Mouse (Mus musculus) lung, adult 2 months (tissue): ENCODE measurements around the gene Fam120c. TPM values are rescaled to one million over a fixed set of nuclear protein-coding genes. Genes with fewer than 3 reads are reported as not detected.
"Not testable (repeated sequence)": the region's sequence is repeated elsewhere in the genome, so short reads cannot be mapped to it uniquely, and the experiment has no call there.

ENCODE experiments used
- DNase-seq: peaks from one replicate; pipeline ENCODE4 v3.0.0; 2022
- H3K4me1 ChIP-seq: fragments of 200-500 bp; 2 replicates; pipeline ENCODE4 v1.6.1; 2011; ENCODE audit warnings: low read length; ENCODE audit not compliant: control insufficient read depth, insufficient read depth
- H3K4me3 ChIP-seq: fragments of 200-500 bp; replicated peaks from 2 replicates; pipeline ENCODE3; 2011; ENCODE audit warnings: low read depth, mild to moderate bottlenecking, control low read depth, low read length; ENCODE audit errors: extremely low read depth
- CTCF ChIP-seq: fragments of 200-500 bp; IDR thresholded peaks from 2 replicates; pipeline ENCODE4 v1.5.1; 2011; ENCODE audit warnings: mild to moderate bottlenecking, low read length, control low read depth; ENCODE audit not compliant: insufficient read depth
- POLR2A ChIP-seq: fragments of 200-500 bp; IDR thresholded peaks from 2 replicates; pipeline ENCODE4 v1.6.1; 2011; ENCODE audit warnings: low read depth, mild to moderate bottlenecking, control low read depth, low read length, borderline replicate concordance; ENCODE audit errors: extremely low read depth
- WGBS: fragments of 180-500 bp; shearing (Covaris S2); methylation state at CpG from one replicate; pipeline ENCODE4 v1.1.7; 2018; 5-methylcytosine and 5-hydroxymethylcytosine counted together
- polyA plus RNA-seq: library from polyadenylated mRNA; depleted of rRNA; stranded (reverse); fragments of >200 nt; gene quantifications from 2 replicates; pipeline ENCODE4 v1.2.3, GENCODE M21; 2012

The Fam120c gene
- polyA plus RNA-seq, 1 experiment = 2.8 TPM

DNA sequence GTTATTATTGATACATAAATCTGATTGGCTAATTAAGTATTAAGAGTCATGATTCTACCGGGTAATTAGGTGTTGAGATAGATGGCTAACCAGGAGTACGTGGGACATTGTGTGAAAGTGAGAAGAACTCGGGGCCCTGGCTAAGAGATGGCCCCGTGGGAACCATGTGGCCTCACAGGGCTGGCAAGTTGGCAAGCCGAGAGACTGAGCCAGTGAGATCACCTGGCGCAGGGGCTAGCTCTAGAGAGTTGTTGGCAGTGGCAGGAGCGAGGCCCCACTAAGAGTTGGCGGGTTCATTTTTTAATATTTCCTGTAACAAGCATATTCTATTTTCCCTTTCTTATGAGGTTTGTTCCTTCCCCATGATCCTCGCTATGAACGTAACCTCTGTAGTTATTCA, 74.8 kb downstream of the Fam120c start:
- TF ChIP-seq POLR2A (no peak), CTCF (no peak)
- WGBS = 88% methylated on average over 10 of the region's 10 CpGs
- H3K4me3 ChIP-seq = no peak overlapping the region
- no peaks in the 10 kb centered on the region for H3K4me1 ChIP-seq
- no peak for DNase-seq

DNA sequence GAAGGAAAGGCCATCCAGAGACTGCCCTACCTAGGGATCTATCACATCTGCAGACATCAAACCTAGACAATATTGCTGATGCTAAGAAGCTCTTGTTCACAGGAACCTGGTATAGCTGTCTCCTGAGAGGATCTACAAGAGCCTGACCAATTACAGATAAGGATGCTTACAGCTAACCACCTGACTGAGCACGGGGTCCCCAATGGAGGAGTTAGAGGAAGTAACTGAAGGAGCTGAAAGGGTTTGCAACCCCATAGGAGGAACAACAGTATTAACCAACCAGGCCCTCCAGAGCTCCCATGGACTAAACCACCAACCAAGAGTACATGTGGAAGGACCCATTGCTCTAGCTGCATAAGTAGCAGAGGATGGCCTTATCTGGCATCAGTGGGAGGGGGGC, 76.8 kb downstream of the Fam120c start:
- 60% methylated on average over 1 of the region's 1 CpGs for WGBS
- DNase-seq = no peak
- TF ChIP-seq POLR2A (no peak), CTCF (no peak)
- no peaks in the 10 kb centered on the region for H3K4me1 ChIP-seq
- H3K4me3 ChIP-seq = no peak overlapping the region

DNA sequence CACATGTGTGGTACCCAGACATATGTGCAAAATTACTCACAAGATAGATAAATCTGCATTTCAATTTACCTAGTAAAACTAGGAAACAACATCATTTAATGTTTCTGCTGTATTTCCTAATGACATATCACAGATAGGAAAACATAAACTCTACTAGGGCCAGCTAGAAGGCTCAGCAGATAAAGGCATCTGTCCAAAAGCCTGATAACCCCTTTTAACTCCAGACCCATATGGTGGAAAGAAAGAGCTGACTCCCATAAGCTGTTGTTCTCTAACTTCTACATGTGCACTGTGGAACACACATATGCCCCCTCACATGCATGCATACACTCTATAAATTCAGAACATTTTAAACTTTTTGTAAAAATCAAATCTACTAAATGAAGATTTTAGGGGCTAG, 99.7 kb downstream of the Fam120c start:
- no peak for TF ChIP-seq CTCF
- no peak for TF ChIP-seq POLR2A
- no peak for DNase-seq
- Histone ChIP-seq H3K4me1 (no peaks in the 10 kb centered on the region), H3K4me3 (no peak overlapping the region)

DNA sequence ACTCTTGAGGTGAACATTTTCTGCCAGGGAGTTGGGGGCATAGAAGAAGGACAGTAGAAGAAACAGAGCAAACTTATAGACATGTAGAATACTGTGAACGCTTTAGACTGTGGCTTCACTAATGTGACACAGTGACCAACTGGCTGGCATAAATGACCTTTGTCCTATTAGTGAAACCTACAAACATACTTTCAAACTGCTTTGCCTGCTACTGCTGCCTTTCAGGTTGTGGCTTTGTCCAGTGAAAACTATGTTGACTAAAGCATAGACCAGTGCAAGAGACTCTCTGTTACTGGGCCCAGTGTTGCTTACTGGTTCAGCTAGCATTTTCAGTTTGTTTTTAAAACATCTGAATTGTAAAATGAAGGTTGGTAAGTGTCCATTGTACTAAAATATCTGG, 100.2 kb downstream of the Fam120c start:
- DNase-seq = no peak
- TF ChIP-seq POLR2A (no peak), CTCF (no peak)
- Histone ChIP-seq H3K4me3 (no peak overlapping the region), H3K4me1 (no peaks in the 10 kb centered on the region)
- WGBS = 78% methylated on average over 1 of the region's 1 CpGs

DNA sequence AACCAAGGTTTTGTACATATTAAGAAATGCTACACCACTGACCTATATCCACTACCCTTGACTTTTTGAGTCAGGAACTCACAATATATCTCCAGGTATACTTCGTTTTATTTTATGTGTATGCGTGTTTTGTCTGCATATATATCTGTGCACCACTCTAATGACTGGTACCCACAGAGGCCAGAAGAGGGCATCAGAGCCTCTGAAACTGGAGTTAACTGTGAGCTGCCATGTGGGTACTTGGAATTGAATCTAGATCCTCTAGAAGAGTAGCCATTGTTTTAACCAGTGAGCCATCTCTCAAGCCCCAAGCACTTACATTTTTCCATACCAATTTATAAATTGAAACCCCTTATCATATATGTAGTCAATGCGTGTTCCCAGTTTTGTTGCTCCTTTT, 144.2 kb downstream of the Fam120c start:
- whole genome bisulfite sequencing = 83% methylated on average over 3 of the region's 3 CpGs
- DNase-seq = no peak
- TF ChIP-seq CTCF = no peak
- Histone ChIP-seq H3K4me1 (no peaks in the 10 kb centered on the region), H3K4me3 (no peak overlapping the region)

DNA sequence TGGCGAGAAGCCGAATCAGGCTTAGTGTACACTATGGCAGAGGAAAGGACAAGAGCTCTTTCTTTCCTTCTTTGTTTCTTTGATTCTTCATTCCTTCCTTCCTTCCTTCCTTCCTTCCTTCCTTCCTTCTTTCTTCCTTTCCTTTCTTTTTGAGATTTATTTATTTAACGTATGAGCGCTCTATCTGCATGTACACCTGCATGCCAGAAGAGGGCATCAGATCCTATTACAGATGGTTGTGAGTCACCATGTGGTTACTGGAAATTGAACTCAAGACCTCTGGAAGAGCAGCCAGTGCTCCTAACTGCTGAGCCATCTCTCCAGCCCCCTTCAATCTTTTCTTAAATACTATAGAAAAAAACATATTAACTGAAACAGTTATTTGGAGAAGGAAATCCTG, 149.3 kb downstream of the Fam120c start:
- not testable (repeated sequence) for DNase-seq, H3K4me3 ChIP-seq, H3K4me1 ChIP-seq
- WGBS = 90% methylated on average over 4 of the region's 4 CpGs

DNA sequence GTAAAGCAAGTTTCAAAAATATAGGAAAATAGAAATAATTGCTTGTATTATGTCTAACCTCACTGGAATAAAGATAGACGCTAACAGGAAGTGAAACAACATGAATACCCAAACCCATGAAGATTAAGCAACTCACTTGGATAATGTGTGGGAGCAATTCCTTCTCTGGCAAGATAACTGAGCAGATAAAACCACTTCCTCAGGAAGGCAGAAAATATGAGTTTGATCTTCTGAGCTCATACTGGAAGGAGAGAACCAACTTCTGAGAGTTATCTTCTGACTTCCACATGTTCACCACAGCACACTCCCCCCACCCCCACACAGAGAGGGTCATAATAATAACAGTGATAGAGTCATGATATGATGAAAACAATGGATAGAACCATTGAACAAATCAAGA, 152.6 kb downstream of the Fam120c start:
- DNase-seq = no peak
- TF ChIP-seq CTCF (no peak), POLR2A (no peak)
- H3K4me3 ChIP-seq = no peak overlapping the region
- WGBS = 64% methylated on average over 1 of the region's 1 CpGs
- H3K4me1 ChIP-seq = no peaks in the 10 kb centered on the region

DNA sequence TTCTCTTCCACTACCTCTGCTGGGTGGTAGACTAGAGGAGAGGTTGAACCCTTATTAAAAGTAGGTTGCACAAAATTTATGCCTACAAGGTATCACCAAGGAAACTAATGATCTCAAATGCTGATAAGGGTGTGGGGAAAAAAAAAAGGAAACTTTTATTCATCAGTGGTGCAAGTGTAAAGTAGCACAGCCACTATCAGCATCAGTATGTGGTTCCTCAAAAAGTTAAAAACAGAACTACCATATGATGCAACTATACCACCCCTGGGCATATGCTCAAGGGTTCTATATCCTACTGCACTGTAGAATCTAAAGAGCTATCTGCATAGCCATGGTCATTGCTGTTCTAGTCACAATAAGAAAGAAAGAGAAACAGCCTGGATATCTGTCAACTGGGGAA, 164.6 kb downstream of the Fam120c start:
- no peak for DNase-seq
- Histone ChIP-seq H3K4me1 (no peaks in the 10 kb centered on the region), H3K4me3 (no peak overlapping the region)
- TF ChIP-seq CTCF (no peak), POLR2A (no peak)

DNA sequence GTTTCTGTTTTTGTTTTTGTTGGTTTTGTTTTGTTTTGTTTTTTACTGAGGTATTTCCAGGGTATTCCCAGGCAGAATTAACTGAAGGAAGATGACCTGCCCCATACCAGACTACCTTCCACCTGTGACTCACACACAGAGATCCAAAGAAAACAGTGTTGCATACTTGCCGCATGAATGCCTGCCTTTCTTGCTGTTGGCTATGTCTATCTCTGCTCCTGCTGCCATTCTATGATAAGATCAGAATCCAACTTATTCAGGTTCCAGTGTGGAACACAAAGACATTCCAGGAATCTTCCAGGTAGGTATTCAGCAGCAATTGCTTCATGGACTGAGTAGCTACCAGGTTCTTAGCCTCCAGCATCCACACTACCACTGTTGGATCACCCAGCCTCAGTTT, 165.9 kb downstream of the Fam120c start:
- TF ChIP-seq POLR2A (no peak), CTCF (no peak)
- Histone ChIP-seq H3K4me3 (no peak overlapping the region), H3K4me1 (no peaks in the 10 kb centered on the region)
- DNase-seq = no peak
- 85% methylated on average over 1 of the region's 1 CpGs for WGBS

DNA sequence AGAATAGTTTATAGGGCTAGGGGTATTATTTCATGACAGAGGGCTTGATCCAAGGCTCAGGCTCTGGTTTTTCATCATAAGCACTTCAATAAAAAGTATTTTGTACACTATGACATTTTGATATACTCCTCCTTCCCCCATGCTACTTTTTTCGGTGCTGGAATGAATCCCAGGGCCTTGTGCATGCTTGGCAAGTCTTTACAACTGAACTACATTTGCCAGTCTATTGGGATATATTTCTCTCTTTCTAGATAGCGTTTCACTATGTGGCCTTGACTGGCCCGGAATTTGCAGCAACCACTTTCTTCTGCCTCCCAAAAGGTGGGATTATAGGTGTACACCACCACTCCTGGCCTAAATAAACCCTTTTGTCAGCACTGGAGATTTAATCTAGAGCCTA, 169.1 kb downstream of the Fam120c start:
- TF ChIP-seq POLR2A = no peak
- TF ChIP-seq CTCF = no peak
- WGBS = 75% methylated on average over 3 of the region's 3 CpGs
- H3K4me1 ChIP-seq = no peaks in the 10 kb centered on the region
- no peak overlapping the region for H3K4me3 ChIP-seq
- DNase-seq = no peak

DNA sequence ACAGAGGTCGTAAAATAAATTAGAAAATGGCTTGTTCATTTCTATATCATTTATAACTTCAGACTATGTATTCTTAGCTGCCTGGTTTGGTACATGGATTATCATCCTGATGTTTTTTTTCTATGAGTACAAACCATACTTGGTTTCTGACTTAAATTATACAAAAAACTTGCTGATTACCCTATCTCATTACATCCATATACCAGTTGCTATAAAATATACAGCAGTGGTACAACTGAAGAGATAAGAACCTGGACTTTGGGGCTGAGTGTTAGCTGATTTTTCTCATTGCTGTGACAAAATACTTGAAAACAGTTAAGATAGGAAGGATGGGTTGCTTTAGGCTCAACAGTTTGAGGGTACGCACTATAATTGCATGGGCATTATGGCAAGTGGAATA, 169.7 kb downstream of the Fam120c start:
- TF ChIP-seq POLR2A (no peak), CTCF (no peak)
- Histone ChIP-seq H3K4me3 (no peak overlapping the region), H3K4me1 (no peaks in the 10 kb centered on the region)
- WGBS = 91% methylated on average over 2 of the region's 2 CpGs
- no peak for DNase-seq

DNA sequence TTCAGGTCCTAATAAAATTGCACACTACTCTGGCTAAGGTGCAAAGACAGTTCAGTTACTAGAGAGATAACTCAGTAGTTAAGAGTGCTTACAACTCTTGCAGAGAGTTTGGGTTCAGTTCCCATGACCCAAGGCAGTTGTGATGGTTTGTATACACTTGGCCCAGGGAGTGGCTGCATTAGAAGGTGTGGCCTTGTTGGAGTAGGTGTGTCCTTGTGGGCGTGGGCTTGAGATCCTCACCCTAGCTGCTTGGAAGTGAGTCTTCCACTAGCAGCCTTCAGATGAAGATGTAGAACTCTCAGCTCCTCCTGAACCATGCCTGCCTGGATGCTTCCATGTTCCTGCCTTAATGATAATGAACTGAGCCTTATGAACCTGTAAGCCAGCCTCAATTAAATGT, 174.2 kb downstream of the Fam120c start:
- Histone ChIP-seq H3K4me1 (no peaks in the 10 kb centered on the region), H3K4me3 (no peak overlapping the region)
- DNase-seq = no peak
- WGBS = 48% methylated on average over 1 of the region's 1 CpGs
- TF ChIP-seq POLR2A = no peak
- no peak for TF ChIP-seq CTCF
